Mouse (Mus musculus) lung, embryonic 16.5 days (tissue): ENCODE data around the gene Rdh19. TPM values are rescaled to one million over a fixed set of nuclear protein-coding genes. Genes with fewer than 3 reads are reported as not detected.
"Not testable (repeated sequence)": the region's sequence is repeated elsewhere in the genome, so short reads cannot be mapped to it uniquely, and the experiment has no call there.

Source experiments
- ATAC-seq: fragments of 200-750 bp; cut with Nextera tagmentation; 2 replicates; pipeline ENCODE4 v1.8.0; 2017; ENCODE audit warnings: low read depth, mild to moderate bottlenecking, moderate library complexity
- H3K27ac ChIP-seq: fragments of 300-500 bp; sonication (generic); 2 replicates; pipeline ENCODE4 v1.5.1; 2014; ENCODE audit warnings: mild to moderate bottlenecking, control low read depth, low read length
- H3K27me3 ChIP-seq: fragments of 300-500 bp; sonication (generic); 2 replicates; pipeline ENCODE4 v1.6.1; 2014; ENCODE audit warnings: low read depth, low read length, mixed read lengths; ENCODE audit not compliant: control insufficient read depth, insufficient read depth
- H3K36me3 ChIP-seq: fragments of 300-500 bp; sonication (generic); 2 replicates; pipeline ENCODE4 v1.6.1; 2014; ENCODE audit warnings: low read length; ENCODE audit not compliant: control insufficient read depth, insufficient read depth
- H3K4me1 ChIP-seq: fragments of 300-500 bp; sonication (generic); replicated peaks from 2 replicates; pipeline ENCODE4 v1.6.1; 2014; ENCODE audit warnings: low read length, mixed read lengths; ENCODE audit not compliant: control insufficient read depth, insufficient read depth
- H3K4me2 ChIP-seq: fragments of 300-500 bp; sonication (generic); 2 replicates; pipeline ENCODE4 v1.6.1; 2014; ENCODE audit warnings: low read depth, low read length, control low read depth
- H3K4me3 ChIP-seq: fragments of 300-500 bp; sonication (generic); 2 replicates; pipeline ENCODE4 v1.5.1; 2014; ENCODE audit warnings: mild to moderate bottlenecking, low read length, control low read depth
- H3K9ac ChIP-seq: fragments of 300-500 bp; sonication (generic); 2 replicates; pipeline ENCODE4 v1.6.1; 2014; ENCODE audit warnings: low read length, control low read depth
- H3K9me3 ChIP-seq: fragments of 300-500 bp; sonication (generic); 2 replicates; pipeline ENCODE4 v1.6.1; 2016; ENCODE audit warnings: low read length; ENCODE audit not compliant: control insufficient read depth
- WGBS: fragments of 180-500 bp; shearing (Covaris S2); extraction: QIAGEN DNeasy Blood & Tissue Kit; methylation state at CpG from one replicate; pipeline ENCODE4 v1.1.7; 2014; 5-methylcytosine and 5-hydroxymethylcytosine counted together
- polyA plus RNA-seq: library from polyadenylated mRNA; unstranded; fragments of >200 nt; fragmentation: Nextera tagmentation; extraction: Ambion mirVana; gene quantifications from 2 replicates; pipeline ENCODE4 v1.2.1, GENCODE M21; 2015

The Rdh19 gene
- polyA plus RNA-seq, result not detected in 2 replicates

- Histone ChIP-seq H3K36me3 (no peaks in the 10 kb centered on the region), H3K4me3 (no peak within 1 kb of the TSS), H3K4me1 (no peaks in the 10 kb centered on the region), H3K9ac (no peak within 1 kb of the TSS), H3K9me3 (no peaks in the 10 kb centered on the region), H3K27me3 (no peaks in the 10 kb centered on the region), H3K4me2 (no peak within 1 kb of the TSS), H3K27ac (no peak within 1 kb of the TSS)
- ATAC-seq, result no peak
- 42% methylated on average over 1 of the region's 1 CpGs for WGBS
These were observed at the start of gene Rdh19 for GRCm38 (mm10) chr10:127849628-127850027. TSS of gene Rdh19 (plus strand) at chr10:127849928.

- H3K9me3 ChIP-seq, result no peaks in the 10 kb centered on the region
- H3K4me2 ChIP-seq, result no peak within 1 kb of the TSS
- no peak for ATAC-seq
- no peak within 1 kb of the TSS for H3K27ac ChIP-seq
- H3K9ac ChIP-seq, result no peak within 1 kb of the TSS
- H3K4me1 ChIP-seq, result no peaks in the 10 kb centered on the region
- no peak within 1 kb of the TSS for H3K4me3 ChIP-seq
- 73% methylated on average over 6 of the region's 6 CpGs for WGBS
- H3K36me3 ChIP-seq, result no peaks in the 10 kb centered on the region
- H3K27me3 ChIP-seq, result no peaks in the 10 kb centered on the region
These were observed 48.8 kb upstream of the Rdh19 start, which contains the start of gene Rdh16 for GRCm38 (mm10) chr10:127800891-127801290. TSS of gene Rdh16 (plus strand) at chr10:127801152.

- no peak overlapping the region for H3K4me2 ChIP-seq
- H3K9me3 ChIP-seq, result no peaks in the 10 kb centered on the region
- 67% methylated on average over 2 of the region's 2 CpGs for WGBS
- H3K36me3 ChIP-seq, result no peaks in the 10 kb centered on the region
- no peak overlapping the region for H3K9ac ChIP-seq
- H3K4me1 ChIP-seq, result no peaks in the 10 kb centered on the region
- no peak overlapping the region for H3K27ac ChIP-seq
- H3K27me3 ChIP-seq, result no peaks in the 10 kb centered on the region
- ATAC-seq, result no peak
- no peak overlapping the region for H3K4me3 ChIP-seq
These were observed 48.1 kb upstream of the Rdh19 start for GRCm38 (mm10) chr10:127801612-127802011.

- WGBS, result 74% methylated on average over 5 of the region's 5 CpGs
- Histone ChIP-seq H3K9me3 (no peaks in the 10 kb centered on the region), H3K27ac (no peak overlapping the region), H3K4me3 (no peak overlapping the region), H3K36me3 (no peaks in the 10 kb centered on the region), H3K4me1 (no peaks in the 10 kb centered on the region), H3K9ac (no peak overlapping the region), H3K27me3 (no peaks in the 10 kb centered on the region), H3K4me2 (no peak overlapping the region)
- no peak for ATAC-seq
These were observed 47.5 kb upstream of the Rdh19 start for GRCm38 (mm10) chr10:127802236-127802635.

- Histone ChIP-seq H3K27ac (no peak overlapping the region), H3K4me2 (no peak overlapping the region), H3K4me3 (no peak overlapping the region), H3K9me3 (no peaks in the 10 kb centered on the region), H3K4me1 (no peaks in the 10 kb centered on the region), H3K36me3 (no peaks in the 10 kb centered on the region), H3K27me3 (no peaks in the 10 kb centered on the region), H3K9ac (no peak overlapping the region)
- ATAC-seq, result no peak
- WGBS, result 57% methylated on average over 7 of the region's 7 CpGs
These were observed 45.3 kb upstream of the Rdh19 start for GRCm38 (mm10) chr10:127804416-127804815.

- no peaks in the 10 kb centered on the region for H3K4me1 ChIP-seq
- no peak for ATAC-seq
- no peak overlapping the region for H3K4me2 ChIP-seq
- H3K27me3 ChIP-seq, result no peaks in the 10 kb centered on the region
- no peak overlapping the region for H3K27ac ChIP-seq
- H3K9ac ChIP-seq, result no peak overlapping the region
- no peaks in the 10 kb centered on the region for H3K36me3 ChIP-seq
- peaks cover 2% of the 10 kb centered on the region; the same call in 1 of the 2 replicates for H3K9me3 ChIP-seq
- no peak overlapping the region for H3K4me3 ChIP-seq
These were observed 33.8 kb upstream of the Rdh19 start for GRCm38 (mm10) chr10:127815888-127816287.

- H3K4me3 ChIP-seq, H3K4me2 ChIP-seq, H3K4me1 ChIP-seq, ATAC-seq, H3K9ac ChIP-seq, H3K27ac ChIP-seq, H3K9me3 ChIP-seq, H3K27me3 ChIP-seq, H3K36me3 ChIP-seq: not testable (repeated sequence)
- WGBS, result 67% methylated on average over 4 of the region's 4 CpGs
These were observed 32.3 kb upstream of the Rdh19 start for GRCm38 (mm10) chr10:127817268-127817910.

GRCm38 (mm10) chr10:127821806-127822205 is 27.9 kb upstream of the Rdh19 start:
- WGBS, result 81% methylated on average over 2 of the region's 2 CpGs
- H3K4me1 ChIP-seq, result not testable (repeated sequence)

GRCm38 (mm10) chr10:127825386-127825785 is 24.3 kb upstream of the Rdh19 start:
- Histone ChIP-seq H3K36me3 (no peaks in the 10 kb centered on the region), H3K4me1 (no peaks in the 10 kb centered on the region), H3K27me3 (no peaks in the 10 kb centered on the region), H3K9me3 (peaks cover 3% of the 10 kb centered on the region; the same call in 1 of the 2 replicates), H3K4me2 (no peak overlapping the region), H3K4me3 (no peak overlapping the region), H3K9ac (no peak overlapping the region), H3K27ac (no peak overlapping the region)
- ATAC-seq, result no peak
- 70% methylated on average over 6 of the region's 6 CpGs for WGBS

More at GRCm38 (mm10) chr10:127821806-127822205, 27.9 kb upstream of the Rdh19 start:
- H3K9me3 ChIP-seq, H3K27me3 ChIP-seq, H3K4me2 ChIP-seq, H3K9ac ChIP-seq, ATAC-seq, H3K4me3 ChIP-seq, H3K36me3 ChIP-seq, H3K27ac ChIP-seq: not testable (repeated sequence)
